Mouse (Mus musculus) lung, postnatal 0 days (tissue): ENCODE measurements around the gene A930018P22Rik.
"Not testable (repeated sequence)": the region's sequence is repeated elsewhere in the genome, so short reads cannot be mapped to it uniquely, and the experiment has no call there.

Experiments used
- CTCF ChIP-seq: IDR thresholded peaks from 2 replicates; pipeline ENCODE4 v1.5.1; 2016; ENCODE audit warnings: antibody characterized with exemption, mild to moderate bottlenecking
- EP300 ChIP-seq: IDR thresholded peaks from 2 replicates; pipeline ENCODE4 v1.6.1; 2016; ENCODE audit warnings: antibody characterized with exemption, mild to moderate bottlenecking, control low read depth

DNA sequence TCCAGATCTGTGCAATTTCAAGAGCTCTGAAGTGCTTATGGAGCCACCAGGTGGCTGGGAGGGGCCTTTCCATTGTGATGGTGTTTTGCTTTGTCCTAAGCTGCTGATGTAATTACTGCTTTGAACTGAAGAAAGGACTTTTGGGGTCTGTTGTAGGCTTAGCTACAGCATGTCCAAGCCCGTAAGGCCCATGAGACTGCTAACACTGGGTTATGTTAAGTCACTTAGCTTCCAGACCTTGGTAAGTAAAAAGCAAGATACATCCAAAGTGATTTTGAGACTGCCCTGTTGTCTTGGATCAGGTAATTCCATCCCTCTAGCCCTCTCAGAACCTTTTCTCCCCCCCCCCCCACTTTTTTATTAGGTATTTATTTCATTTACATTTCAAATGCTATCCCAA is 25.8 kb upstream of the A930018P22Rik start:
- TF ChIP-seq CTCF, EP300: not testable (repeated sequence)
